Mouse (Mus musculus): ENCODE measurements around the gene Rasl12.

Rasl12 gene

DNA sequence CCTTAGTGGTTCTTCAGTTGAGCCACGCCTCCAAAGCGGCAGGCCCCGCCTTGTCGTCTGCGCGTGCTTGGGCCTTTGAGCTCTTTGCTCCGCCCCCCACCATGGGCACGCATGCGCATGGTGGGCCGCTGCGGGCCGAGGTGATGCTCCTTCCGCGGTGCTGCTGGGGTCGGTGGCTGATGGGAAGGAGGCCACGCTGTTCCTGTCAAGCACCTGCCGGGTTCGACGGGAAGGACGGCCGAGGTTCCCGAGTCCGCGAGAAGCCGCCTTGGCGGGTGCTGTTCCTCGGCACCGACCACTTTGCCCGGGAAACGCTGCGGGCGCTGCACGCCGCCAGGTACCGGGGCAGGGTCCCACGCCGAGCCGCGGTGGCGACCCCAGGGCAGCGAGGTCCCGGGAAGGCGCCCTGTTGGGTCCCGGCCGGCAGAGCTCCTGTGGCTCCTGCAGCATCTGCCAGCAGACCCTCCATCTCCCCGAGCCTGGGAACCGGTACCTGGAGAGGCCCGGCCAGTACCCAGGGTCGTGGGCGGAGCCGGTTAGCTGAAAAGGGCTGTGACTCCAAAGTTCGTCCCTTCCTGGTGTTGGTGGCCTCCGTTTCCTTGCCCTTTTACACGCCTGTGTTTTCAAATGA lies 37.5 kb downstream of the Rasl12 start, which contains the start of gene Mtfmt:
Gene Mtfmt, plus strand, starts transcription at position 112 of the 631 bp plus-strand sequence.
- DNase-seq (ENCODE audit: low spot score in 2 of 2) = peak; percentile 94 to 96

DNA sequence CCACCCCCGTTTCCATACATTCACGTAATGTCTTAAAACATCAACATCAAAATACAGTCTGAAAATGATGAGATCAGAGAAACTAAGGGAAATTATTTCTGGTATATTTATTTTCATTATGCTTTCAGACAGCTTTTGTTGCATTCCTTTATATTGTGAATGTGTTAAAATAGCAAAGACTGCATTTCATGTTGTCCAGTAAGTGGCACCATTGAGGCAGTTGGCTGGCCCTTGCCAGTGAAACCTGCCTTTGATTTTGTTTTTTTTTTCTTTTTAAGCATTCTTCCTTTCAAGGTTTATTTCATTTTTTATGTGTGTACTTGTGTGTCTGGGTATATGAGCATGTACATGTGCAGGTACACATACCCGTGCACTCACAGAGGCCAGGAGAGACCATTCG lies 46.4 kb downstream of the Rasl12 start:
- no peak for DNase-seq (ENCODE audit: low spot score in 2 of 2)

DNA sequence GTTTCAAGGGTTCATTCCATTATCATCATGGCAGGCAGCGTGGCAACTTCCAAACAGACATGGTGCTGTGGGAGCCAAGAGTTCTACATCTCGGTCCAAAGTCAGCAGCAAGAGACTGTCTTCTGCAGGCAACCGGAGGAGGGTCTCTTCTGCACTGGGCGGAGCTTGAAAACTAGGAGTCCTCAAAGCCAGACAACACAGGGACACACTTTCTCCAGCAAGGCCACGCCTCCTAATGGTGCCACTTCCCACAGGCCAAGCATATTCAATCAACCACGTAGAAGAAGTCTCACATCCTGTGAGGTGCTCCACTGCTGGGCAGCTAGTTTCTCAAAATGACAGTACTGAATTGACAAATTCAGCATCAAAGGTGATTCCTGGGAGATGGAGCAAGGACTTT lies 49.6 kb downstream of the Rasl12 start:
- no peak for DNase-seq (ENCODE audit: low spot score in 2 of 2)

DNA sequence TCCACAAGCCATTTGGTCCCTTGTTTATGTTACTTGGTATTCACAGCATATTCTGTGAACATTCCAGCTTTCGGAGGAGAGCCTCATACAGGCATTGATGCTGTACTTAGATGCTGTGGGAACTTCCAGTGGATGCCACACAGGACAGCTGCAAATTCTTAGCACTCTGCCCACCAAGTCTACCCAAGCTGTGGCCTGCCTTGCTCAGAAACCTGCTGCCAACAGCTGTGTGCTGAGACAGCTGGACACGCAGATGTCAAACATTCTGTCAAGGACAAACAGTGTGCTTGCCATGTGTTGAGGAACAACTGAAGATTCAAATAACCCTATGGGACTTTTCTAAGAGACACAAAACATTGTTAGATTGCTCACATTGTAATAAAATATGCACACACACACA lies 60.7 kb downstream of the Rasl12 start:
- no peak for DNase-seq (ENCODE audit: low spot score in 2 of 2)

DNA sequence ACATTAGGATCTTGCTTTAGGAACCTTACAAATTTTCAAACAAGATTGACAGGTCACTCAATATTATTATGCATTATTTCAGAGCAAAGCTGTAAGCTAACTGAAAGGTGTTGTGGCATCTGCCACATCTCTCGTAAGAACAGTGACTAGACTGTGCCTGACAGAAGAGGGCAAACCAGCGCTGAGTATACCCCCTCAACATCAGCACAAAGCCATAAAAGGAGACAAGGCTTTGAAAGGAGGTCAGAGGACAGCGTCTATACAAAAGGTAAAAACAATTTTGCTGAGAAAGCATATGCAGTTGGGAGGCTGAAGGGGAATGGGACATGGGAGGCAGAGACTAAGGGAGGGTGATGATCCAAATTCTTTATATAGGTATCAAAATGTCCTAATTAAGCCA lies 61.9 kb downstream of the Rasl12 start:
- DNase-seq (ENCODE audit: low spot score in 2 of 2) = no peak

DNA sequence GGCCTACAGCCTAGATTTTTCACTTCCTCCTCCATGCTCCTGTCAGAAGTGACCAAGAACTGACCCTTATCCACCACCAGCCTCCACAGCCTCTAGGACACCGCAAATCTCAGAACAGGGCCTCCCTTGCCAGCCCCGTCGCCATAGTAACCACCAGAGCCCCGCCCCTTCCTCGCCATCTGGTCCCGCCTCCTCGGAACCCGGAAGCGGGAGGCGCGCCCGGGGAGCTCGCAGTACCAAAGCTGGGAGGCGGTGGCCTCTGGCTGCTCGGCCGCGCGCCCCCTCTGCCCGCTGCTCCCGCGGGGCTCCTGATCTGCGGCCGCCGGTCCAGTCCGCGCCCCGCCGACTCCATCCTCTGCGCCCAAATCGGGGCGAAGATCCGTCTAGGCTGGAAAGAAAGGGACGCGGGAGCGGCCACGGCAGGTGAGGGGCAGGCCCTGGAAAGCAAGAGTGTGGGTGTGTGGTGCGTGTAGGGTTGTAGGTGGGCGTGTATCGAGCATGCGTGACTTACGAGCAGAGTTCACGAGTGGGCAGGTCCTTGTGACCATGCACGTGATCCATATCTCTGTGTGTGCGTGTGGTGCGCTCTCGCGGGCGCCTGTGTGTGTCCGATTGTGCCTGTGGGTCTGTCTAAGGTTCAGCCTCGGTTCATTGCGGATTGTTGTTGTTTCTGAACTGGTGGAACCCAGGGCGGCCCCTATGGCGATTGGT lies 62.6 kb downstream of the Rasl12 start, which contains the start of gene Spg21:
Gene Spg21, plus strand, starts transcription at position 216 of the 711 bp plus-strand sequence.
- DNase-seq (ENCODE audit: low spot score in 2 of 2) = peak; percentile 91 to 94

DNA sequence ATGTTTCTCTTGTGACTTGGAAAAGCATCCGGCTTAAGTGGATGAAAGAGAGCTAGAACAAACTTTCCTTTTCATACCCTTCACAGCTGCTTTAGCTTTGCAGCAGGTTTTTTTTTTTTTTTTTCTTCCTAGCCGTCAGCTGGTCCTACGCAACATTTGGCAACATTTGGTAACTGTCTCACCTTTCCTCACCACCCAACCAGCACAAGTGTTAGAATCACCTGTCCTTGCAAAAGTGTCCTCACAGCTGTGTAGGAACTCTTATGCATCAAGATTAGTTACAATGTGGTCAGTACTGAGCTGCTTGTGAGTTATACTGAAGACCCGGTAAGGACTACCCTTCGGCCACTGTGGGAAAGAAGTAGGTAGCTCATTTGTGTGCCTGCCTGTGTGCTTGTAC lies 64.2 kb downstream of the Rasl12 start:
- DNase-seq (ENCODE audit: low spot score in 2 of 2) = no peak

DNA sequence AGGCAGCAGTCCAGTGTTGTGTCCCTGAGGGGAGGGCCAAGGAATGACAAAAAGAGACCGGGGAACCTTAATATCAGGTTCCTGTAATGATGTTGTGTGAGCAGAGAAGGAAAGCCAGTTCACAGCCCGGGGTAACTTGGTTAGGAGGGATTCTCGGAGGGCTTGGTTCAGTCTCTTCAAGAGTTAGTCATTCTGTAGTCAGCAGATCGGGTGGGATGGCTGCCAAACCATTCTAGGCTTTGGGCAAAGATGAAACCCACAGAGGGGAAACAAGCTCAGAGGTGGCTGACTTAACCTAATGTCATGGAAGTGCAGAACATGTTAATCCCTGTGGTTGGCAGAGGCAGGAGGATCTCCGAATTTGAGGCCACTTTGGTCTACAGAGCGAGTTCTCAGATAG lies 65.9 kb downstream of the Rasl12 start:
- peak in 1 of 2 experiments; percentile 11 for DNase-seq (ENCODE audit: low spot score in 2 of 2)
